Mouse (Mus musculus) MEL (cell line): Measurements from ENCODE around the gene Sugp2. TPM values are rescaled to one million over a fixed set of nuclear protein-coding genes. Genes with fewer than 3 reads are reported as not detected.

Experiments used
- DNase-seq: peaks from one replicate; pipeline ENCODE4 v3.0.0; 2011; ENCODE audit warnings: low read depth, low spot score
- H3K27ac ChIP-seq: 2 replicates; pipeline ENCODE4 v1.5.1; 2012; ENCODE audit warnings: low read depth, mild to moderate bottlenecking, control low read depth, low read length, moderate library complexity; ENCODE audit not compliant: control insufficient read depth
- H3K27me3 ChIP-seq, 2 experiments: fragments of 150-350 bp in 1 of 2; sonication (generic) in 1 of 2; 2 replicates each; pipeline ENCODE4 v1.6.1; 2012; ENCODE audit warnings: low read length in 2 of 2, mild to moderate bottlenecking in 2 of 2, improper control_type of control experiment in 1 of 2, moderate library complexity in 1 of 2; ENCODE audit not compliant: insufficient read depth in 2 of 2, control insufficient read depth in 1 of 2
- H3K36me3 ChIP-seq, 2 experiments: 2 replicates each; pipeline ENCODE4 v1.6.1; 2012 to 2014; ENCODE audit warnings: low read length in 2 of 2, improper control_type of control experiment in 1 of 2, inconsistent platforms in 1 of 2, mild to moderate bottlenecking in 1 of 2; ENCODE audit not compliant: insufficient read depth in 2 of 2, control insufficient read depth in 1 of 2
- H3K4me1 ChIP-seq, 2 experiments: fragments of 150-350 bp in 1 of 2; sonication (generic) in 1 of 2; 2 replicates each; pipeline ENCODE4 v1.6.1; 2012; ENCODE audit warnings: low read length in 2 of 2, improper control_type of control experiment in 1 of 2, mild to moderate bottlenecking in 1 of 2; ENCODE audit not compliant: insufficient read depth in 2 of 2, control insufficient read depth in 1 of 2
- H3K4me3 ChIP-seq, 2 experiments: fragments of 150-350 bp in 1 of 2; sonication (generic) in 1 of 2; 2 replicates each; pipeline ENCODE4 v1.5.1; 2012; ENCODE audit warnings: low read depth in 2 of 2, low read length in 2 of 2, mild to moderate bottlenecking in 2 of 2, moderate library complexity in 2 of 2, control low read depth in 1 of 2, improper control_type of control experiment in 1 of 2; ENCODE audit not compliant: control insufficient read depth in 1 of 2, insufficient read depth in 1 of 2
- H3K79me2 ChIP-seq: 2 replicates; pipeline ENCODE4 v1.6.1; 2012; ENCODE audit warnings: mild to moderate bottlenecking, low read length, moderate library complexity; ENCODE audit not compliant: control insufficient read depth, poor library complexity, insufficient read depth
- H3K9ac ChIP-seq: 2 replicates; pipeline ENCODE4 v1.6.1; 2012; ENCODE audit warnings: low read depth, mild to moderate bottlenecking, control low read depth, low read length, moderate library complexity; ENCODE audit not compliant: control insufficient read depth, poor library complexity, severe bottlenecking
- H3K9me3 ChIP-seq: fragments of 150-350 bp; sonication (generic); replicated peaks from 2 replicates; pipeline ENCODE4 v1.6.1; 2012; ENCODE audit warnings: mild to moderate bottlenecking, low read length, improper control_type of control experiment, moderate library complexity; ENCODE audit not compliant: insufficient read depth
- BHLHE40 ChIP-seq: IDR thresholded peaks from 2 replicates; pipeline ENCODE4 v1.6.1; 2012; ENCODE audit warnings: low read depth, mild to moderate bottlenecking, inconsistent platforms, low read length, improper control_type of control experiment, borderline replicate concordance
- CHD2 ChIP-seq: IDR thresholded peaks from 2 replicates; pipeline ENCODE4 v1.6.1; 2011; ENCODE audit warnings: low read length, improper control_type of control experiment
- E2F4 ChIP-seq: IDR thresholded peaks from 2 replicates; pipeline ENCODE4 v1.6.1; 2011; ENCODE audit warnings: low read depth, low read length, improper control_type of control experiment, borderline replicate concordance
- ETS1 ChIP-seq: IDR thresholded peaks from 2 replicates; pipeline ENCODE4 v1.6.1; 2012; ENCODE audit warnings: low read depth, mild to moderate bottlenecking, inconsistent platforms, low read length, improper control_type of control experiment, moderate library complexity
- GABPA ChIP-seq: IDR thresholded peaks from 2 replicates; pipeline ENCODE4 v1.6.1; 2012; ENCODE audit warnings: low read depth, mild to moderate bottlenecking, inconsistent platforms, low read length, improper control_type of control experiment, moderate library complexity
- GATA1 ChIP-seq: IDR thresholded peaks from 2 replicates; pipeline ENCODE4 v1.6.1; 2011; ENCODE audit warnings: low read depth, low read length, improper control_type of control experiment
- JUND ChIP-seq: IDR thresholded peaks from 2 replicates; pipeline ENCODE4 v1.6.1; 2011; ENCODE audit warnings: low read depth, mild to moderate bottlenecking, improper control_type of control experiment, low read length
- MAFK ChIP-seq: IDR thresholded peaks from 2 replicates; pipeline ENCODE4 v1.6.1; 2011; ENCODE audit warnings: low read depth, mild to moderate bottlenecking, low read length, improper control_type of control experiment, borderline replicate concordance
- MAX ChIP-seq: IDR thresholded peaks from 2 replicates; pipeline ENCODE4 v1.6.1; 2011; ENCODE audit warnings: low read length, improper control_type of control experiment
- MAZ ChIP-seq: IDR thresholded peaks from 2 replicates; pipeline ENCODE4 v1.6.1; 2012; ENCODE audit warnings: low read depth, mild to moderate bottlenecking, inconsistent platforms, low read length, improper control_type of control experiment
- MYB ChIP-seq: IDR thresholded peaks from 2 replicates; pipeline ENCODE4 v1.6.1; 2011; ENCODE audit warnings: mild to moderate bottlenecking, low read depth, low read length, improper control_type of control experiment
- MYC ChIP-seq: IDR thresholded peaks from 2 replicates; pipeline ENCODE4 v1.6.1; 2011; ENCODE audit warnings: low read depth, mild to moderate bottlenecking, low read length, improper control_type of control experiment, moderate library complexity
- NRF1 ChIP-seq: IDR thresholded peaks from 2 replicates; pipeline ENCODE4 v1.6.1; 2014; ENCODE audit warnings: low read depth, mild to moderate bottlenecking, inconsistent platforms, low read length, improper control_type of control experiment, moderate library complexity; ENCODE audit not compliant: poor library complexity, insufficient read depth, severe bottlenecking
- POLR2A ChIP-seq, 2 experiments: IDR thresholded peaks; 2 replicates each; pipeline ENCODE4 v1.6.1; 2011 to 2012; ENCODE audit warnings: low read length in 2 of 2, mild to moderate bottlenecking in 2 of 2, control low read depth in 1 of 2, improper control_type of control experiment in 1 of 2, low read depth in 1 of 2, moderate library complexity in 1 of 2; ENCODE audit not compliant: control insufficient read depth in 1 of 2, insufficient read depth in 1 of 2, poor library complexity in 1 of 2
- POLR2AphosphoS2 ChIP-seq: IDR thresholded peaks from 2 replicates; pipeline ENCODE4 v1.6.1; 2011; ENCODE audit warnings: low read length, improper control_type of control experiment
- POLR2AphosphoS5 ChIP-seq: IDR thresholded peaks from 2 replicates; pipeline ENCODE4 v1.6.1; 2012; ENCODE audit warnings: low read depth, borderline replicate concordance, mild to moderate bottlenecking, inconsistent platforms, low read length, moderate library complexity, mixed read lengths
- RAD21 ChIP-seq: IDR thresholded peaks from 2 replicates; pipeline ENCODE4 v1.6.1; 2011; ENCODE audit warnings: mild to moderate bottlenecking, low read depth, low read length, improper control_type of control experiment
- RCOR1 ChIP-seq: IDR thresholded peaks from 2 replicates; pipeline ENCODE4 v1.6.1; 2012; ENCODE audit warnings: low read depth, mild to moderate bottlenecking, inconsistent platforms, low read length, improper control_type of control experiment
- SIN3A ChIP-seq: IDR thresholded peaks from 2 replicates; pipeline ENCODE4 v1.6.1; 2012; ENCODE audit warnings: low read length, improper control_type of control experiment, inconsistent platforms
- TAL1 ChIP-seq: IDR thresholded peaks from 2 replicates; pipeline ENCODE4 v1.6.1; 2012; ENCODE audit warnings: mild to moderate bottlenecking, inconsistent platforms, low read length, moderate library complexity, mixed read lengths
- UBTF ChIP-seq: IDR thresholded peaks from 2 replicates; pipeline ENCODE4 v1.6.1; 2012; ENCODE audit warnings: low read depth, mild to moderate bottlenecking, inconsistent platforms, low read length, improper control_type of control experiment, moderate library complexity, borderline replicate concordance; ENCODE audit not compliant: insufficient read depth
- USF1 ChIP-seq: IDR thresholded peaks from 2 replicates; pipeline ENCODE4 v1.6.1; 2014; ENCODE audit warnings: low read depth, mild to moderate bottlenecking, inconsistent platforms, low read length, improper control_type of control experiment, moderate library complexity
- USF2 ChIP-seq, 2 experiments: IDR thresholded peaks; 2 replicates each; pipeline ENCODE4 v1.6.1; 2011 to 2012; ENCODE audit warnings: improper control_type of control experiment in 2 of 2, low read length in 2 of 2, borderline replicate concordance in 1 of 2, inconsistent platforms in 1 of 2, low read depth in 1 of 2, mild to moderate bottlenecking in 1 of 2; ENCODE audit not compliant: insufficient read depth in 1 of 2
- ZNF384 ChIP-seq: IDR thresholded peaks from 2 replicates; pipeline ENCODE4 v1.6.1; 2012; ENCODE audit warnings: low read depth, mild to moderate bottlenecking, inconsistent platforms, low read length, improper control_type of control experiment
- polyA plus RNA-seq, 2 experiments: library from polyadenylated mRNA; stranded (reverse) in 1 of 2; unstranded in 1 of 2; fragments of >175 nt in 1 of 2; fragments of >200 nt in 1 of 2; gene quantifications; 2 replicates each; pipeline versions ENCODE4 v1.2.1 to v1.2.4; 2012; ENCODE audit warnings: low replicate concordance in 2 of 2, low read depth in 1 of 2; ENCODE audit not compliant: insufficient read length in 2 of 2, insufficient read depth in 1 of 2, missing spikeins in 1 of 2
- total RNA-seq: library from RNA; depleted of rRNA; stranded (reverse); fragments of 300-350 nt; gene quantifications from 2 replicates; pipeline ENCODE4 v1.2.3, GENCODE M21; 2012

Gene Sugp2
- total and polyA plus RNA-seq, 3 experiments = 23.9 to 27.4 TPM; not detected in 1

GRCm38 (mm10) chr8:70227997-70228396, 6.0 kb upstream of the Sugp2 start:
- no peak overlapping the region for H3K4me3 ChIP-seq
- H3K9me3 ChIP-seq = no peaks in the 10 kb centered on the region
- TF ChIP-seq ETS1 = no peak
- TF ChIP-seq POLR2AphosphoS2 = no peak
- no peak for TF ChIP-seq MAX
- no peak for TF ChIP-seq RCOR1
- no peak for TF ChIP-seq USF1
- no peak for TF ChIP-seq ZNF384
- no peak for TF ChIP-seq CHD2
- TF ChIP-seq POLR2AphosphoS5 = no peak
- no peak for TF ChIP-seq USF2 (IDR thresholded peaks at IDR 0.05; ENCODE audit: borderline replicate concordance in 1 of 2, insufficient read depth in 1 of 2, low read depth in 1 of 2, low read length in 2 of 2)
- TF ChIP-seq GABPA = no peak
- no peak for TF ChIP-seq BHLHE40
- TF ChIP-seq MYC = no peak
- TF ChIP-seq UBTF = no peak
- TF ChIP-seq MAZ = no peak
- no peaks in the 10 kb centered on the region for H3K27me3 ChIP-seq
- no peak overlapping the region for H3K27ac ChIP-seq
- H3K36me3 ChIP-seq = peaks cover 2 to 3% of the 10 kb centered on the region in 2 experiments; a peak in 3 of 4 replicates
- H3K9ac ChIP-seq = no peak overlapping the region
- peaks cover 3% of the 10 kb centered on the region for H3K79me2 ChIP-seq
- DNase-seq = no peak
- peaks cover 0 to 3% of the 10 kb centered on the region in 2 experiments; a peak in 1 of 4 replicates for H3K4me1 ChIP-seq

DNA sequence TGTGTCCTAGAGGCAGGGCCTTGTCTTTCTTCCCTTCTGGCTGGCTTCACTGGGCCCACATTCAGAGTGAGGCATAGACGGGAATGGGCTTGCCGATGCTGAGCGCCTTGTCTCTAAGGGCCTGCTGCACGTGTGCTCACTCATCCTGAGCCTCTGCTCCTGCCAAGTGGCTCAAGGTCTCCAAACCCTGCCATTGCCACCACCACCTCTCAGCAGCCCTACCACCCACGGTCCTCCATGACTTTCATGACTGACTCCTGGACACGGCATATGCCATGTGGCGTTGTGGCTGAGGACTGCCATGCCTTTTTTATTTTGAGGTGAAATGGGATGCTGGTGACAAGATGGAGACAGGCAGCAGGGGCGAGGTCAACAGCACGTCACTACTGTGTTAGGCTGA, 3.2 kb upstream of the Sugp2 start:
- TF ChIP-seq MYC (no peak), JUND (no peak), SIN3A (no peak), E2F4 (no peak), MAFK (no peak), TAL1 (no peak), POLR2A (IDR thresholded peaks at IDR 0.05; ENCODE audit: control insufficient read depth in 1 of 2, insufficient read depth in 1 of 2, low read depth in 1 of 2, low read length in 2 of 2, poor library complexity in 1 of 2) (no peak), RAD21 (no peak), GATA1 (no peak), MYB (no peak), GABPA (no peak), NRF1 (no peak), BHLHE40 (no peak)
- Histone ChIP-seq H3K79me2 (peaks cover 19% of the 10 kb centered on the region), H3K36me3 (peaks cover 0 to 9% of the 10 kb centered on the region in 2 experiments; a peak in 3 of 4 replicates), H3K9ac (no peak overlapping the region), H3K4me3 (no peak overlapping the region), H3K27ac (no peak overlapping the region), H3K4me1 (peaks cover 5 to 12% of the 10 kb centered on the region in 2 experiments), H3K9me3 (no peaks in the 10 kb centered on the region), H3K27me3 (no peaks in the 10 kb centered on the region)
- DNase-seq = no peak
